Mouse (Mus musculus): ENCODE data around the gene Polr2j.

GRCm38 (mm10) chr5:136073051-136073450 is 43.4 kb upstream of the Polr2j start:
- TF ChIP-seq CTCF (IDR thresholded peaks at IDR 0.05; ENCODE audit: control insufficient read depth, insufficient read depth, insufficient replicate concordance, low read depth, low read length) (no peak), POLR2A (IDR thresholded peaks at IDR 0.05; ENCODE audit: control insufficient read depth, low read depth, low read length) (no peak)

Measured in testis, adult 2 months (tissue).